Mouse (Mus musculus): ENCODE measurements around the gene Cerkl. TPM values are rescaled to one million over a fixed set of nuclear protein-coding genes. Genes with fewer than 3 reads are reported as not detected.

Cerkl gene
- total RNA-seq, 1 experiment from 2014 or later, result 6.1 TPM

- no peak for DNase-seq
Measured at GRCm38 (mm10) chr2:79443401-79443800, 13.2 kb downstream of the Cerkl start.

- no peak for DNase-seq
Measured at GRCm38 (mm10) chr2:79442906-79443305, 13.7 kb downstream of the Cerkl start.

GRCm38 (mm10) chr2:79442227-79442626, 14.4 kb downstream of the Cerkl start:
- no peak for DNase-seq

GRCm38 (mm10) chr2:79430061-79430460, 26.5 kb downstream of the Cerkl start:
- DNase-seq, result no peak

- DNase-seq, result peak; percentile 29
Measured at GRCm38 (mm10) chr2:79429650-79430049, 26.9 kb downstream of the Cerkl start.

GRCm38 (mm10) chr2:79429108-79429507, 27.5 kb downstream of the Cerkl start:
- DNase-seq, result no peak

GRCm38 (mm10) chr2:79428569-79429104, 27.9 kb downstream of the Cerkl start:
- DNase-seq, result peak; percentile 15

- no peak for DNase-seq
Measured at GRCm38 (mm10) chr2:79428022-79428421, 28.6 kb downstream of the Cerkl start.

GRCm38 (mm10) chr2:79421696-79422095, 34.9 kb downstream of the Cerkl start:
- DNase-seq, result no peak

GRCm38 (mm10) chr2:79414505-79414904, 42.1 kb downstream of the Cerkl start:
- no peak for DNase-seq

GRCm38 (mm10) chr2:79410903-79411255, 45.7 kb downstream of the Cerkl start:
- no peak for DNase-seq

GRCm38 (mm10) chr2:79410247-79410902, 46.2 kb downstream of the Cerkl start:
- no peak for DNase-seq

- DNase-seq, result no peak
Measured at GRCm38 (mm10) chr2:79405661-79406405, 50.8 kb downstream of the Cerkl start.

GRCm38 (mm10) chr2:79400045-79400444, 56.5 kb downstream of the Cerkl start:
- no peak for DNase-seq

- no peak for DNase-seq
Measured at GRCm38 (mm10) chr2:79399234-79400000, 57.2 kb downstream of the Cerkl start.

GRCm38 (mm10) chr2:79398831-79399230, 57.8 kb downstream of the Cerkl start:
- no peak for DNase-seq

GRCm38 (mm10) chr2:79398343-79398742, 58.2 kb downstream of the Cerkl start:
- DNase-seq, result no peak

- DNase-seq, result no peak
Measured at GRCm38 (mm10) chr2:79397107-79397506, 59.5 kb downstream of the Cerkl start.

- DNase-seq, result no peak
Measured at GRCm38 (mm10) chr2:79379087-79380041, 77.2 kb downstream of the Cerkl start.

- DNase-seq, result no peak
Measured at GRCm38 (mm10) chr2:79378346-79379086, 78.1 kb downstream of the Cerkl start.

Data from adrenal gland, postnatal 14 days (tissue).